Mouse (Mus musculus): ENCODE measurements around the gene Fastkd1. TPM values are rescaled to one million over a fixed set of nuclear protein-coding genes. Genes with fewer than 3 reads are reported as not detected.
"Not testable (repeated sequence)": the region's sequence is repeated elsewhere in the genome, so short reads cannot be mapped to it uniquely, and the experiment has no call there.

Fastkd1 gene
- polyA plus RNA-seq, 1 experiment from 2014 or later = 12.7 TPM

GRCm38 (mm10) chr2:69669853-69670252 lies 43.5 kb downstream of the Fastkd1 start, which contains the start of gene Klhl41:
TSS of gene Klhl41 (plus strand) at chr2:69670120.
- Histone ChIP-seq H3K27me3 (no peaks in the 10 kb centered on the region), H3K4me1 (no peaks in the 10 kb centered on the region), H3K27ac (no peak within 1 kb of the TSS), H3K9ac (no peak within 1 kb of the TSS), H3K36me3 (peaks cover 12% of the 10 kb centered on the region; the same call in 1 of the 2 replicates), H3K4me2 (replicated peaks) (no peak within 1 kb of the TSS), H3K9me3 (no peaks in the 10 kb centered on the region), H3K4me3 (no peak within 1 kb of the TSS)
- ATAC-seq (ENCODE audit: insufficient number of reproducible peaks, insufficient read depth, low FRiP score, low TSS enrichment) = no peak
- 78% methylated on average over 9 of the region's 9 CpGs for WGBS

GRCm38 (mm10) chr2:69668414-69668813 lies 44.9 kb downstream of the Fastkd1 start:
- Histone ChIP-seq H3K9me3 (no peaks in the 10 kb centered on the region), H3K36me3 (peaks cover 17% of the 10 kb centered on the region), H3K9ac (no peak overlapping the region), H3K4me3 (no peak overlapping the region), H3K27me3 (no peaks in the 10 kb centered on the region), H3K27ac (no peak overlapping the region), H3K4me1 (no peaks in the 10 kb centered on the region), H3K4me2 (replicated peaks) (no peak overlapping the region)
- ATAC-seq (ENCODE audit: insufficient number of reproducible peaks, insufficient read depth, low FRiP score, low TSS enrichment) = no peak
- WGBS = 79% methylated on average over 6 of the region's 6 CpGs

GRCm38 (mm10) chr2:69667656-69668055 lies 45.7 kb downstream of the Fastkd1 start:
- 96% methylated on average over 4 of the region's 4 CpGs for WGBS
- Histone ChIP-seq H3K27ac (no peak overlapping the region), H3K4me2 (replicated peaks) (no peak overlapping the region), H3K9me3 (no peaks in the 10 kb centered on the region), H3K9ac (no peak overlapping the region), H3K4me3 (no peak overlapping the region), H3K4me1 (no peaks in the 10 kb centered on the region), H3K36me3 (peaks cover 19% of the 10 kb centered on the region), H3K27me3 (no peaks in the 10 kb centered on the region)
- ATAC-seq (ENCODE audit: insufficient number of reproducible peaks, insufficient read depth, low FRiP score, low TSS enrichment) = no peak

GRCm38 (mm10) chr2:69663827-69664476 lies 49.4 kb downstream of the Fastkd1 start:
- H3K27ac ChIP-seq = no peak overlapping the region
- H3K27me3 ChIP-seq = no peaks in the 10 kb centered on the region
- no peaks in the 10 kb centered on the region for H3K9me3 ChIP-seq
- peaks cover 32% of the 10 kb centered on the region for H3K36me3 ChIP-seq
- 63% methylated on average over 13 of the region's 13 CpGs for WGBS
- no peak overlapping the region for H3K4me2 ChIP-seq (replicated peaks)
- H3K9ac ChIP-seq = no peak overlapping the region
- no peak for ATAC-seq (ENCODE audit: insufficient number of reproducible peaks, insufficient read depth, low FRiP score, low TSS enrichment)
- H3K4me1 ChIP-seq = no peaks in the 10 kb centered on the region
- no peak overlapping the region for H3K4me3 ChIP-seq

GRCm38 (mm10) chr2:69659326-69659725 lies 54.0 kb downstream of the Fastkd1 start:
- H3K9me3 ChIP-seq = no peaks in the 10 kb centered on the region

GRCm38 (mm10) chr2:69649716-69650115 lies 63.6 kb downstream of the Fastkd1 start:
- no peaks in the 10 kb centered on the region for H3K27me3 ChIP-seq
- peaks cover 2% of the 10 kb centered on the region; the same call in 1 of the 2 replicates for H3K36me3 ChIP-seq
- peaks cover 8% of the 10 kb centered on the region; the same call in 1 of the 2 replicates for H3K4me1 ChIP-seq
- no peak for ATAC-seq (ENCODE audit: insufficient number of reproducible peaks, insufficient read depth, low FRiP score, low TSS enrichment)
- no peak overlapping the region for H3K27ac ChIP-seq
- H3K9ac ChIP-seq = no peak overlapping the region
- no peak overlapping the region for H3K4me3 ChIP-seq
- no peaks in the 10 kb centered on the region for H3K9me3 ChIP-seq
- H3K4me2 ChIP-seq (replicated peaks) = no peak overlapping the region
- 90% methylated on average over 5 of the region's 5 CpGs for WGBS

More at GRCm38 (mm10) chr2:69659326-69659725, 54.0 kb downstream of the Fastkd1 start:
- WGBS = 96% methylated on average over 4 of the region's 4 CpGs
- H3K9ac ChIP-seq = no peak overlapping the region
- no peaks in the 10 kb centered on the region for H3K27me3 ChIP-seq
- H3K27ac ChIP-seq = no peak overlapping the region
- no peak overlapping the region for H3K4me3 ChIP-seq
- no peak overlapping the region for H3K4me2 ChIP-seq (replicated peaks)
- peaks cover 30% of the 10 kb centered on the region for H3K36me3 ChIP-seq
- ATAC-seq (ENCODE audit: insufficient number of reproducible peaks, insufficient read depth, low FRiP score, low TSS enrichment) = no peak
- H3K4me1 ChIP-seq = no peaks in the 10 kb centered on the region

- H3K9me3 ChIP-seq = no peaks in the 10 kb centered on the region
- peak within 1 kb of the TSS; percentile 69 for H3K4me2 ChIP-seq (replicated peaks)
- WGBS = 4% methylated on average over 43 of the region's 43 CpGs
- no peak within 1 kb of the TSS for H3K27ac ChIP-seq
- peak; percentile 84 for ATAC-seq (ENCODE audit: insufficient number of reproducible peaks, insufficient read depth, low FRiP score, low TSS enrichment)
- H3K36me3 ChIP-seq = no peaks in the 10 kb centered on the region; the same call in 1 of the 2 replicates
- peak within 1 kb of the TSS; percentile 77 for H3K4me3 ChIP-seq
- H3K4me1 ChIP-seq = peaks cover 8% of the 10 kb centered on the region; the same call in 1 of the 2 replicates
- H3K9ac ChIP-seq = peak within 1 kb of the TSS; percentile 74
- H3K27me3 ChIP-seq = no peaks in the 10 kb centered on the region
Measured at GRCm38 (mm10) chr2:69646726-69647490, 66.4 kb downstream of the Fastkd1 start, which contains the start of gene Bbs5. TSS of gene Bbs5 (plus strand) at chr2:69647171.

GRCm38 (mm10) chr2:69644968-69645617 lies 68.2 kb downstream of the Fastkd1 start:
- WGBS = 91% methylated on average over 11 of the region's 11 CpGs
- H3K9ac ChIP-seq = no peak overlapping the region

GRCm38 (mm10) chr2:69640100-69640499 lies 73.2 kb downstream of the Fastkd1 start:
- H3K27ac ChIP-seq = no peak overlapping the region
- no peak overlapping the region for H3K9ac ChIP-seq
- H3K9me3 ChIP-seq = no peaks in the 10 kb centered on the region
- no peaks in the 10 kb centered on the region for H3K4me1 ChIP-seq
- ATAC-seq (ENCODE audit: insufficient number of reproducible peaks, insufficient read depth, low FRiP score, low TSS enrichment) = no peak
- H3K4me2 ChIP-seq (replicated peaks) = no peak overlapping the region
- no peak overlapping the region for H3K4me3 ChIP-seq
- H3K27me3 ChIP-seq = no peaks in the 10 kb centered on the region
- no peaks in the 10 kb centered on the region for H3K36me3 ChIP-seq
- 61% methylated on average over 10 of the region's 10 CpGs for WGBS

More at GRCm38 (mm10) chr2:69644968-69645617, 68.2 kb downstream of the Fastkd1 start:
- H3K27ac ChIP-seq = no peak overlapping the region
- no peaks in the 10 kb centered on the region for H3K27me3 ChIP-seq
- H3K9me3 ChIP-seq = no peaks in the 10 kb centered on the region
- no peak overlapping the region for H3K4me3 ChIP-seq
- no peak for ATAC-seq (ENCODE audit: insufficient number of reproducible peaks, insufficient read depth, low FRiP score, low TSS enrichment)
- peaks cover 8% of the 10 kb centered on the region; the same call in 1 of the 2 replicates for H3K4me1 ChIP-seq
- no peaks in the 10 kb centered on the region for H3K36me3 ChIP-seq
- no peak overlapping the region for H3K4me2 ChIP-seq (replicated peaks)

GRCm38 (mm10) chr2:69637989-69638388 lies 75.3 kb downstream of the Fastkd1 start:
- not testable (repeated sequence) for H3K4me2 ChIP-seq (replicated peaks); H3K9me3 ChIP-seq; H3K27ac ChIP-seq; ATAC-seq (ENCODE audit: insufficient number of reproducible peaks, insufficient read depth, low FRiP score, low TSS enrichment); H3K36me3 ChIP-seq; H3K4me1 ChIP-seq; H3K4me3 ChIP-seq; H3K27me3 ChIP-seq; H3K9ac ChIP-seq
- WGBS = 73% methylated on average over 7 of the region's 7 CpGs
